13 mouse cellular contexts compared by ENCODE assay signal in the genomic region with DNA sequence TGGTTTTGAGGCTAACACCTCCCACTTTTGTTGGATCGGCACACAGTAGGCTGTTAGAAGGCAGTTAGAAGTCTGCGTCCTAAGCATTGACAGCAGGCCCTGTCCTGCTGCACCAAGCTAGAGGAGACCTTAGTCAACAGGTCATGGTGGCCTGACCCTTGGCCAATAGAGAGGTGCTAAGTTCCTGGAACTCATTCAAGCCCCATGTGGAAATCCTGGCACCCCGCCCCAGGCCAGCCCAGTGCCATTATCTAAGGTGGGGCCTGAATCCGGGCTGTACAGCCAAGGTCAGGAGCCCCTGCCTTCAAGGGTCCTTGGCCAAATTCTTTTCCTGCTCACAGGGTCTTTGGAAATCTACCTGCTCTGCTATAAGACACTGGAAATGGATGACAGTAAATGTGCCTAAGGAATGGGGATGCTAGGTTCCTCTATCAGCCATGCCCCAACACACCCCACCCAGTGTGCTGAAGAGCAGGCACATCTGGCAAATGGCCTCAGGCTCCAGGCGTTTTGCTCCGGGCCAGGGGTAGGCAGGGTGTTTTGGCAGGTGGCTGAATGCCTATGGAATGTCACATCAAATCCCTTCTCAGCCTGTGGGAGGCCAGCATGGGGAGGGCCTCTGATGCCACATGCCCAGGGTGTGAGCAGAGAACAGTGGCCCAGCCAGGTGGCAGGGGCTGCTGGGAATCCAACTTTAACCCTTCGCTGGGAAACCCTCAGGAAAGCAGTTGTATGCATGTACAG. TPM values are rescaled to one million over a fixed set of nuclear protein-coding genes. Genes with fewer than 3 reads are reported as not detected.
DNase-seq lines count a peak whose midpoint lies in the region; ATAC-seq lines count a peak whose summit lies in the region.
"Had no signal": no experiment of that assay in that cellular context is flagged by ENCODE, and none has a peak within 500 bp of the region (broad histone marks: within the 10 kb centered on the region; RNA-seq: fewer than 3 reads in every experiment).

No protein-coding gene starts in this region.

- 65% methylated on average over 7 of the region's 7 CpGs for WGBS in kidney, embryonic 15.5 days
- 65% methylated on average over 7 of the region's 7 CpGs for WGBS in embryonic facial prominence, embryonic 10.5 days

- no peak overlapping the region for H3K27ac ChIP-seq in kidney, embryonic 15.5 days
- H3K27ac ChIP-seq in embryonic facial prominence, embryonic 10.5 days (replicated peaks), result no peak overlapping the region
- H3K27ac ChIP-seq: embryonic facial prominence, embryonic 13.5 days; stomach, embryonic 15.5 days had no signal

- DNase-seq in kidney, adult 18-20 months, result peak; percentile 57
- peak; percentile 29 for DNase-seq in embryonic facial prominence, embryonic 10.5 days (ENCODE audit: low spot score)
- DNase-seq in heart, postnatal 25 days (ENCODE audit: low spot score), result peak; percentile 35
- peak; percentile 69 for DNase-seq in lung, postnatal 14 days
- DNase-seq in left cerebral cortex, postnatal 14 days (ENCODE audit: low spot score in 2 of 2), result no peak
- no peak for DNase-seq in left cerebral cortex, adult 11 months (ENCODE audit: low spot score)
- DNase-seq: cerebellum, adult 11-12 months had no signal

- no peak for ATAC-seq in kidney, embryonic 15.5 days (replicated peaks; ENCODE audit: low FRiP score)
- ATAC-seq in activated CD4-positive, CD25-positive, alpha-beta regulatory T cell, adult 4 months, result no peak
- ATAC-seq: inflammation-experienced regulatory T-cells, adult 6 months had no signal

- H3K4me1 ChIP-seq in kidney, embryonic 15.5 days, result peaks cover 8% of the 10 kb centered on the region
- H3K4me1 ChIP-seq in embryonic facial prominence, embryonic 10.5 days, result peaks cover 42% of the 10 kb centered on the region

- H3K27me3 ChIP-seq in kidney, embryonic 15.5 days, result peaks cover 25% of the 10 kb centered on the region
- peaks cover 42% of the 10 kb centered on the region for H3K27me3 ChIP-seq in embryonic facial prominence, embryonic 10.5 days (replicated peaks; ENCODE audit: low read depth, poor library complexity, severe bottlenecking)
- H3K27me3 ChIP-seq: CH12.LX had no signal

- H3K9me3 ChIP-seq in kidney, embryonic 15.5 days (replicated peaks), result no peaks in the 10 kb centered on the region
- H3K9me3 ChIP-seq in embryonic facial prominence, embryonic 10.5 days, result no peaks in the 10 kb centered on the region
- H3K9me3 ChIP-seq: embryonic facial prominence, embryonic 13.5 days; stomach, embryonic 15.5 days had no signal

- no peak overlapping the region for H3K4me2 ChIP-seq in kidney, embryonic 15.5 days
- H3K4me2 ChIP-seq: embryonic facial prominence, embryonic 13.5 days; stomach, embryonic 15.5 days had no signal

- intact Hi-C loops in heart, postnatal 25 days (cut with DNase I), result no loop called here
- intact Hi-C loops in left cerebral cortex, postnatal 14 days (cut with DNase I), result no loop called here

- no peak overlapping the region for H3K4me3 ChIP-seq in kidney, embryonic 15.5 days (replicated peaks)
- H3K4me3 ChIP-seq in embryonic facial prominence, embryonic 10.5 days, result no peak overlapping the region
- H3K4me3 ChIP-seq: embryonic facial prominence, embryonic 13.5 days; stomach, embryonic 15.5 days had no signal

- no peaks in the 10 kb centered on the region for H3K36me3 ChIP-seq in kidney, embryonic 15.5 days
- no peaks in the 10 kb centered on the region for H3K36me3 ChIP-seq in embryonic facial prominence, embryonic 10.5 days (replicated peaks)
- H3K36me3 ChIP-seq: embryonic facial prominence, embryonic 13.5 days; stomach, embryonic 15.5 days had no signal

- no peak overlapping the region for H3K9ac ChIP-seq in kidney, embryonic 15.5 days
- H3K9ac ChIP-seq: embryonic facial prominence, embryonic 13.5 days; stomach, embryonic 15.5 days had no signal

RNA-seq across cellular contexts. Expression of a gene that starts 17.8 kb away (rescaled TPM):
- polyA plus RNA-seq in kidney, embryonic 15.5 days (2015; fragmentation: Nextera tagmentation; extraction: Ambion mirVana), result not detected in 2 replicates
- 3.6 and 9.3 TPM in 2 replicates for polyA plus RNA-seq in embryonic facial prominence, embryonic 10.5 days (2016; fragmentation: Nextera tagmentation; extraction: Ambion mirVana)
- not detected for total RNA-seq in heart, postnatal 25 days (2021)
- total RNA-seq in left cerebral cortex, postnatal 14 days (2021), result 1 to 10 TPM; 2.6 to 4.5 TPM
- not detected for polyA plus RNA-seq in activated CD4-positive, CD25-positive, alpha-beta regulatory T cell, adult 4 months (2017; shearing (Covaris generic))
- total RNA-seq: CH12.LX had no signal
- polyA plus RNA-seq: inflammation-experienced regulatory T-cells, adult 6 months; stomach, embryonic 15.5 days had no signal

RNA-seq across cellular contexts. Expression of a gene that starts 27.2 kb away (rescaled TPM):
- 3.2 and 5.2 TPM in 2 replicates for polyA plus RNA-seq in kidney, embryonic 15.5 days (2015; fragmentation: Nextera tagmentation; extraction: Ambion mirVana)
- polyA plus RNA-seq in embryonic facial prominence, embryonic 10.5 days (2016; fragmentation: Nextera tagmentation; extraction: Ambion mirVana), result 0.51 and 0.75 TPM in 2 replicates
- total RNA-seq in heart, postnatal 25 days (2021), result 100 to 1,000 TPM; 497 to 569 TPM
- 1 to 10 TPM; 2.5 to 3.6 TPM for total RNA-seq in left cerebral cortex, postnatal 14 days (2021)
- 10 to 100 TPM; 14.2 to 37.7 TPM for polyA plus RNA-seq in activated CD4-positive, CD25-positive, alpha-beta regulatory T cell, adult 4 months (2017; shearing (Covaris generic))

RNA-seq across cellular contexts. Expression of a gene that starts 59.9 kb away (rescaled TPM):
- polyA plus RNA-seq in kidney, embryonic 15.5 days (2015; fragmentation: Nextera tagmentation; extraction: Ambion mirVana), result 7.5 and 7.6 TPM in 2 replicates
- polyA plus RNA-seq in embryonic facial prominence, embryonic 10.5 days (2016; fragmentation: Nextera tagmentation; extraction: Ambion mirVana), result 8.7 and 12.2 TPM in 2 replicates
- total RNA-seq in heart, postnatal 25 days (2021), result 1 to 10 TPM; 4.4 to 4.9 TPM
- total RNA-seq in left cerebral cortex, postnatal 14 days (2021), result 10 to 100 TPM; 26.3 to 33.2 TPM
- 1 to 10 TPM; 1.7 TPM for polyA plus RNA-seq in activated CD4-positive, CD25-positive, alpha-beta regulatory T cell, adult 4 months (2017; shearing (Covaris generic))

Comparison
In these comparisons a context has a peak if more than half of its experiments do, and no peak if none do; other contexts are left out.
1. DNase-seq: peak in kidney, adult 18-20 months (single experiment), embryonic facial prominence, embryonic 10.5 days (single experiment), heart, postnatal 25 days (single experiment) and lung, postnatal 14 days (single experiment); none in left cerebral cortex, postnatal 14 days (0 of 2) and left cerebral cortex, adult 11 months (single experiment).